Comparison of ENCODE assay signal across 1 mouse cellular context in the genomic region with DNA sequence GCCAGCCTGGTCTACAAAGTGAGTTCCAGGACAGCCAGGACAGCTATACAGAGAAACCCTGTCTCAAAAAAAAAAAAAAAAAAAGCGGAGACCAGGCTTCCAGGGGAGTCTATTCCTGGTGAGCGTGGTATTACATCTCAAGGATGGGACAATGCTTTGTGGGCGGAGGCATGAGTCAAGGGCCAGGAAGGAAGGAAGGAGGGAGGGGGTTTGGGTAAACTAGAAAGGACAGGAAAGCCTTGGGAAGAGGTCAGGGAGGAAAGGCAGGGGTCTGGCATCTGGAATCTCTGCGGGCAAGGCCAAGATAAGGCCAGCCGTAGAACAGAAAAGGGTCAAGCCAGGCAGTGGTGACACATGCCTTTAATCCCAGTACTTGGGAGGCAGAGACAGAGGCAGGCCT.
TF ChIP-seq lines count a peak whose summit lies in the region.

No protein-coding gene starts in this region.

TF ChIP-seq in MEL, 35 proteins besides CTCF, POLR2A, EP300 and RAD21:
- TF ChIP-seq MYB (IDR thresholded peaks at IDR 0.05; ENCODE audit: low read depth, low read length) (no peak), JUND (IDR thresholded peaks at IDR 0.05; ENCODE audit: low read depth, low read length) (no peak), MAX (IDR thresholded peaks at IDR 0.05; ENCODE audit: low read length) (no peak), NELFE (IDR thresholded peaks at IDR 0.05; ENCODE audit: low read depth, low read length) (no peak), ZNF384 (IDR thresholded peaks at IDR 0.05; ENCODE audit: low read depth, low read length) (0 out of 2 replicates have a peak, but pooled peaks have one; percentile 32), MAFK (IDR thresholded peaks at IDR 0.05; ENCODE audit: borderline replicate concordance, low read depth, low read length) (no peak), MEF2A (IDR thresholded peaks at IDR 0.05; ENCODE audit: extremely low read depth, insufficient replicate concordance, low read depth, low read length, poor library complexity, severe bottlenecking) (no peak)
